Mouse (Mus musculus) olfactory bulb, adult 2 months (tissue): ENCODE measurements around the gene Dus2.

ENCODE experiments used
- CTCF ChIP-seq: fragments of 200-500 bp; IDR thresholded peaks from 2 replicates; pipeline ENCODE4 v1.5.1; 2012; ENCODE audit warnings: low read depth, mild to moderate bottlenecking, low read length, moderate library complexity; ENCODE audit not compliant: insufficient read depth
- POLR2A ChIP-seq: fragments of 200-500 bp; IDR thresholded peaks from 2 replicates; pipeline ENCODE4 v1.6.1; 2012; ENCODE audit warnings: mild to moderate bottlenecking, low read depth, low read length, moderate library complexity; ENCODE audit not compliant: insufficient read depth

DNA sequence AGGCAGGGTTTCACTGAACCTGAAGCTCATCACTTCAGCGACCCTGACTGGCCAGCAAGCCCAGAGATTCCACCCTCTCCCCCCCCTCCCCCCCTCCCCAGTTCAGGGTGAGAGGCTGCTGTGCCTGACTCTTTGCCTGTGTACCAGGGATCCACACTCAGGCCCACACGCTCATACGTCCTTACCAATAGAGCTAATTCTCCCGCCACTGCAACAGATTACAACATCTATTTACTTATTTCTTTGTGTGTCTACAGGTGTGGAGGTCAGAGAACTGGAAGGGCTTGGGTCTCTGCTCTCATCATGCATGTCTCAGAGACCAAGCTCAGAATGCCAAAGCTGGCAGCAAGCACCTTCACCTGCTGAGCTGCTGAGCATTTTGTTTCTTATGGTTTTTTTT is 2.1 kb downstream of the Dus2 start:
- TF ChIP-seq POLR2A (no peak), CTCF (no peak)
